Mouse (Mus musculus) bone marrow macrophage, adult 2 months (primary cell): ENCODE data around the gene Dock1. TPM values are rescaled to one million over a fixed set of nuclear protein-coding genes. Genes with fewer than 3 reads are reported as not detected.

Experiments
- H3K27ac ChIP-seq: 2 replicates; pipeline ENCODE4 v1.5.1; 2012; ENCODE audit warnings: low read depth, low read length; ENCODE audit not compliant: insufficient read depth
- H3K4me1 ChIP-seq: 2 replicates; pipeline ENCODE4 v1.6.1; 2012; ENCODE audit warnings: low read length; ENCODE audit not compliant: control insufficient read depth, insufficient read depth
- H3K4me3 ChIP-seq: 2 replicates; pipeline ENCODE4 v1.5.1; 2012; ENCODE audit warnings: mild to moderate bottlenecking, low read length, moderate library complexity; ENCODE audit not compliant: insufficient read depth
- CTCF ChIP-seq: IDR thresholded peaks from 2 replicates; pipeline ENCODE4 v1.5.1; 2012; ENCODE audit warnings: low read depth, mild to moderate bottlenecking, low read length, moderate library complexity
- POLR2A ChIP-seq: IDR thresholded peaks from 2 replicates; pipeline ENCODE4 v1.6.1; 2012; ENCODE audit warnings: mild to moderate bottlenecking, low read depth, low read length, borderline replicate concordance
- polyA plus RNA-seq: library from polyadenylated mRNA; stranded (reverse); fragments of >200 nt; gene quantifications from 2 replicates; pipeline ENCODE4 v1.2.4, GENCODE M21; 2012; ENCODE audit not compliant: missing spikeins, insufficient read depth, insufficient read length

Gene Dock1
- polyA plus RNA-seq, 1 experiment, result 19.9 TPM

- Histone ChIP-seq H3K27ac (no peak overlapping the region), H3K4me1 (peaks cover 5% of the 10 kb centered on the region; the same call in 1 of the 2 replicates), H3K4me3 (no peak overlapping the region)
- TF ChIP-seq CTCF (no peak), POLR2A (no peak)
Measured at GRCm38 (mm10) chr7:134773761-134774415, 103.4 kb downstream of the Dock1 start.

- Histone ChIP-seq H3K4me3 (no peak overlapping the region), H3K27ac (no peak overlapping the region), H3K4me1 (peaks cover 5% of the 10 kb centered on the region; the same call in 1 of the 2 replicates)
- TF ChIP-seq POLR2A (no peak), CTCF (no peak)
Measured at GRCm38 (mm10) chr7:134774468-134775162, 104.2 kb downstream of the Dock1 start.

- H3K4me1 ChIP-seq, result peaks cover 5% of the 10 kb centered on the region; the same call in 1 of the 2 replicates
Measured at GRCm38 (mm10) chr7:134775671-134776070, 105.2 kb downstream of the Dock1 start.

DNA sequence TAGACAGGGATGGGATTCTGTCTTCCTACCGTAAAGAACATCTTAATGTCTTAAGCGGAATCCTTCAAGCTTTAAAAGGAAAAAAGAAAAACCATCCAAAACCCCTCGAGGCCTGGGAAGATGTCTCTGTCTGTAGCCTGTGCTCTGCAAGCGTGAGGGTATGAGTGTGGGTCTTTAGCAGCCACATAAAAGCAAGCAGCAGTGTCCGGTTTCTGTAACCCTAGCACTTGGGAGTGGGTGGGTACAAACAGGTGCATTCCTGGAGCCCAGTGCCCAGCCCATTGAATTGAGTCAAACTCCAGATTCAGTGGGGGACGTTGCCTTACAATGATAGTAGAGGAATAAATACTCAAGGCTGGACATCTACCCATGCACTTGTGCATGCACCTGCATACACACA, 105.9 kb downstream of the Dock1 start:
- Histone ChIP-seq H3K4me1 (peaks cover 5% of the 10 kb centered on the region; the same call in 1 of the 2 replicates), H3K4me3 (no peak overlapping the region), H3K27ac (no peak overlapping the region)
- TF ChIP-seq CTCF (no peak), POLR2A (no peak)

More at GRCm38 (mm10) chr7:134775671-134776070, 105.2 kb downstream of the Dock1 start:
- TF ChIP-seq POLR2A, result no peak
- H3K27ac ChIP-seq, result no peak overlapping the region
- no peak overlapping the region for H3K4me3 ChIP-seq

GRCm38 (mm10) chr7:134779761-134780160, 109.3 kb downstream of the Dock1 start:
- H3K4me1 ChIP-seq, result no peaks in the 10 kb centered on the region
- no peak overlapping the region for H3K4me3 ChIP-seq
- no peak overlapping the region for H3K27ac ChIP-seq
- TF ChIP-seq POLR2A (no peak), CTCF (no peak)

DNA sequence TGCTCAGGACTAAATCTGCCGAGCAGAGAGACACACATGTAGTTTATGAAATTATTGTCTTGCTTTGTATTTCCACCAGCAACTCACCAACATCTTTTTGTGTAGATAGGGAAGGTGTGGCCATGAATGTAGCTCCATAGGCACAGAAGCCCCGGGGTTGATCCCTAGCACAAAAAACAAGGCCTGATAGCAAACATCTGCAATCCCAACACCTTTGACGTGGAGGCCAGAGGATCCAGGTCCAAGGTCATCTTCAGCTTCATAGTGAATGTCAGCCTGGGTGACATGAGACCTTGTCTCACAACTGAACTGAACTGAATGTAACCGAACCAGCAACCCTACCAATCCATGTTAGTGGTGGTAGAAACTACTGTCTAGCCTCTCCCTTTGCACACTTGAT, 116.7 kb downstream of the Dock1 start:
- H3K27ac ChIP-seq, result no peak overlapping the region
- no peak overlapping the region for H3K4me3 ChIP-seq
- TF ChIP-seq CTCF (no peak), POLR2A (no peak)
- no peaks in the 10 kb centered on the region for H3K4me1 ChIP-seq

DNA sequence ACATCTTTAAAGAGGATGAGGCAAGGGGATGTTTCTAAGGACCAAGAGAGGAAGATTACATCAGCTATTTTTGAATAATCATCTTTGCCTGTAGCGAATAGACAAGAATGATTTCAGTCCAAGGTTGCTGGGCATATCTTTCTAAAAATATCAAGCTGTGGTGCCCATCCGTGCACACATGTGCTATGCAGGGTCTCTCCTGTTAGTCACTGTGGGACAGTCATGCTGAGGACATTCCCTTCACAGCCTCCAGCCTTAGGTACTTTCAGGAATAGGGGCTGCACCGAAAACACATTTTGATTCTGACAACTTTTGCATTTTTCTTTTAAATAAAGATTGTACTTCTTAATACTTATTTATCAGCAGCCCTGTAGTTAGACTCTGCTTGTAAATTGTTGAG, 124.4 kb downstream of the Dock1 start:
- Histone ChIP-seq H3K4me1 (no peaks in the 10 kb centered on the region), H3K4me3 (no peak overlapping the region), H3K27ac (no peak overlapping the region)
- TF ChIP-seq POLR2A (no peak), CTCF (no peak)

GRCm38 (mm10) chr7:134800079-134800478, 129.6 kb downstream of the Dock1 start:
- TF ChIP-seq POLR2A, result no peak
- no peak for TF ChIP-seq CTCF
- no peak overlapping the region for H3K27ac ChIP-seq
- no peaks in the 10 kb centered on the region for H3K4me1 ChIP-seq
- no peak overlapping the region for H3K4me3 ChIP-seq

DNA sequence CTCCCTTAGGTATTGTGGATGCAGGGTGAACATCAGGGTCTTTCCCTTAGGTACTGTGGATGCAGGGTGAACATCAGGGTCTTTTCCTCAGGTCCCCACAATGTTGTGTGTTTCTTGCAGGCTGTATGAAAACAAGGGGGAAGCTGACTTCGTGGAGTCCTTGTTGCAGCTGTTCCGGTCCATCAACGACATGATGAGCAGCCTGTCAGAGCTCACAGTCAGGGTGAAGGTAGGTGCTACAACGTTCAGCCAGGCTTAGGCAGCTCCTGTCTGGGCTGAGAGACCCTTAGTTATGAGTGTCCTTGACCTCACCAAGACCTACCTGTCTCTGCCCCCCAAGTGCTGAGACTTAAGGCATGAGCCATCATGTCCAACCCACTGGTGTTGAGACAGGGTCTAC, 134.0 kb downstream of the Dock1 start:
- Histone ChIP-seq H3K4me3 (no peak overlapping the region), H3K4me1 (peaks cover 5% of the 10 kb centered on the region), H3K27ac (no peak overlapping the region)
- TF ChIP-seq POLR2A (no peak), CTCF (no peak)

- no peak overlapping the region for H3K4me3 ChIP-seq
- peaks cover 5% of the 10 kb centered on the region for H3K4me1 ChIP-seq
- no peak overlapping the region for H3K27ac ChIP-seq
- TF ChIP-seq CTCF, result no peak
- TF ChIP-seq POLR2A, result no peak
Measured at GRCm38 (mm10) chr7:134806799-134807198, 136.3 kb downstream of the Dock1 start.
